Mouse (Mus musculus) cerebellum, adult (tissue): ENCODE results near the gene Hykk.

Experiments used
- ATAC-seq: cut with Nextera tagmentation; 2 replicates; pipeline ENCODE4 v1.9.2; 2017; ENCODE audit warnings: mild to moderate bottlenecking, moderate library complexity, mixed read lengths; ENCODE audit not compliant: insufficient number of reproducible peaks, low FRiP score, low TSS enrichment

Gene Hykk

DNA sequence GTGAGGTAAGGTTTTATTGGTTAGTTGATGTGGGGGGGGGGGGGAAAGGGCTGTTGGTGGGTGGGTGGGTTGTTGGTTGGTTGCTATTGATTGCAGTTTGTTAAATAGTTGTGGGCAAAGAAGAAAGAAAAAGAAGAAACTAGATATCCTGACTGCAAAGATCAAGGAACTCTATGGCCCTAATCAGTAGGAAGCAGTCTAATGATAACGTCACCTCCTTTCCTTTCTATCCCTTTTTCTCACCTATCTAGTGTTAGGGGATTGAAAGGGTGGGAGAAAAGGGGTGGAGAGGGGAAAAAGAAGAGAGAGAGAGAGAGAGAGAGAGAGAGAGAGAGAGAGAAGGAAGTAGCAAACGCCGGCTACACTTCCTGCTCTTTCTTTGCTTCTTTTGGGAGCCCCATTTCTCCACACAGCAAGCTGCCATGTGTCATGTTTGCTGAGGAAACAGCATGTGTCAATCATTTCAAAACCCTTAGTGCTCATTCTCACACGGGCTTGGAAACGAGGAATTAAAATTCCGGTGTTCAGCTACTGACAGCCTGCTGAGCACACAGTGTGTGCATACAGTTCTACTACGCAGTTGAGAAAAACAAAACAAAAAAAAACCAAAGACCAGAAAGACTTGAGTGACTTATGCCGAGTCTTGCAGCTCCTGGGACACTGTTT, 53.0 kb downstream of the Hykk start:
- no peak for ATAC-seq

DNA sequence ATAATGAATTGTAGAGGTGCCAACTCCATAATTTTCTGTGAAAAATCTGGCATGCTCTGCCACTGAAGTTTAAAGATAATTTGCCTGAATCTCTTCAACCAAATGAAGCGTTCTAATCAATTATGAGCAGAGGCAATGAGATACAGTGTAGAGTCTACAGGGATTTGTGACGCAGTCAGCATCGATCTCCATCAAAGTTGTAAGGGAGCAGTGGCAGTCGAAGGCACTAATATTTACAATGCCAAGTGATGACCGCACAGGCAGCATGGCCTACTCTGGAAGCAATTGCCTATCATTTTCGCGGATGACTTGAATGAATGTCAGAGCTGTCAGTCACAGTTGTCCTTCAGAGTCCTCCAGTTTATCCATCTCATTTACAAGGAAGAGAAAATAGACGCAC, 63.6 kb downstream of the Hykk start, which contains the start of gene Chrna5:
TSS of gene Chrna5 (plus strand) at position 207 of the 400 bp plus-strand sequence.
- no peak for ATAC-seq

DNA sequence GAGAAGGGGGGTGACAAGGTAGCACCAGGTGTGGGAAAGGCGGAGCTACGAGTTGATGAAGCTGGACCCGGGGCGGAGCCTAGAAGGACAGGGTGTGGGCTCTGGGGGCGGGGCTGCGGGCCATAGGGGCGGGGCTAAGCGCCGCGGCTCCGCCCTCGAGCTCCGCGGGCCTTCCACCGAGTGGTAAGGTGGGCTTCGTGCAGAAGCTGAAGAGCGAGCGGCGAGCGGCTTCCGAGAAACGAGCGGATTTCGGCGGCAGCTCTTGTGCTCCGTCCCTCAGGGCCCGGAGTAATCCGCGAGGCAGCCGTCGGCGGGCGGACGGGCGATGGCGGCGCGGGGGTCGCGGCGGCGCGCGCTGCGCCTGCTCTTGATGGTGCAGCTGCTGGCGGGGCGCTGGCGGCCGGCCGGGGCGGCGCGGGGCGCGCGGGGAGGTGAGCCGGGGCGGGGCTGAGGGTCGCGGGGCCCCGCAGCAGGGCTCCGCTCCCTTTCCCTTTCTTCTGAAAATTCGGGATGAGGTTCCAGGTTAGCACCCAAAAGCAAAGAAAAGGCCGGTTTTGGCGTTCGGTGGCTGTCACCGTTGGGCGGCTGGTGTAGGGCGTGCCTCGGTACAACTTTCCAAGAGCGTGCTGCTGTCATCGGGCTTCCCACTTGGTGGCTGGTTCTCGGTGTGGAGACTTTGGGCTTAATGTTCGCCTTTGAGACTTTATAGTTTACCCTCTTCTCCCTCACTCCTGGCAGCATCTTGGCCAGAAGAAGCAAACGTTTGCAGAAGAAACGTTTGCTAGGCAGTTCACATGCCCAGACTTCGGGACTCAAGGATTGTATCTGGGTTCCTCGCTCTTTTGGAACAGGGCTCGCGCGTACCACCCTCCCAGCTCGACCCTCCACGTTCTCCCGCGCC, 64.5 kb downstream of the Hykk start:
- ATAC-seq = no peak; the same call in 1 of the 2 replicates

- no peak for ATAC-seq
Measured at GRCm38 (mm10) chr9:54982401-54982800, 65.3 kb downstream of the Hykk start.

GRCm38 (mm10) chr9:54990362-54990761, 73.3 kb downstream of the Hykk start:
- ATAC-seq = no peak

GRCm38 (mm10) chr9:54994381-54994780, 77.3 kb downstream of the Hykk start:
- ATAC-seq = no peak

DNA sequence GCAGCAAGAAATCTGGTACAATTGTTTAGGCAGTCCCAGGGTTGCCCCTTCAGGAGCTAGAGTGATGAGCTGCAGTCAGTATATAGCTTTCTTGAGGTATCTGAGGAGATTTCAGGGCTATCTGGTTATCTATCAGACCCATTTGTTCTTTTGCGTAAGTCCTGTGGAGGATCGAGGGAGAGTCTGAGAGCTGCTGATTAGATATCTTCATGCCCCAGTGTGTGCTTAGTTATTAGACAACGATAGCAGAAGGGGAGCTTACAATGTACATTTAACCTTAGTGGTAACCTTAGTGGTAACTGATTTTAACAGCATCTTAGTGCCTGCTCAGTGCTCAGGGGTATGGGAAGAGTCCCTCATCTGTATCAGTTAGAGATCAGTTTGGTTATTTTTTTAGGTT, 78.6 kb downstream of the Hykk start:
- ATAC-seq = no peak
